Mouse (Mus musculus) thymus, postnatal 25 days (tissue): ENCODE results near the gene Kirrel3.
A peak's percentile ranks its signal among the peaks of the same experiment; 100 is the strongest.

Experiments used
- DNase-seq: peaks from one replicate; pipeline ENCODE4 v3.0.0; 2022

The Kirrel3 gene

DNA sequence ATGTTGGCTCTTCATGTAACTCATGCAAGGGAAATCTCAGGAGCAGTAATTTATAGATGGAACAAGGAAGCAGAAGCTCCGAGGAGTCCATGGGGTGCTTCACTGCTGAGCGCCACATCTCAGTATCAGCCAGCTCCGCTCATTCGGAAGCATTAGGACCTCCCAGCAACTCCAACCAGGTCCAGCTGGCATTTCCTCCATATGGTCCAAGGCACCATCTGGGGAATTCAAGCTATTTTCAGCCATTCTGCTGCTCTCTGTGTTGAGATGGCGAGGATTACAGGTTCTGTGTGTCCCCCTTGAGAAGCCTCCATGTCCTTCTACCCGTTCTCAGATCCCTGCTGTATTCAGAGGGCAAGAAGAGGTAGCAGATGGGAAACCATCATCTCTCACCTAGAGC is 419.5 kb downstream of the Kirrel3 start:
- no peak for DNase-seq

DNA sequence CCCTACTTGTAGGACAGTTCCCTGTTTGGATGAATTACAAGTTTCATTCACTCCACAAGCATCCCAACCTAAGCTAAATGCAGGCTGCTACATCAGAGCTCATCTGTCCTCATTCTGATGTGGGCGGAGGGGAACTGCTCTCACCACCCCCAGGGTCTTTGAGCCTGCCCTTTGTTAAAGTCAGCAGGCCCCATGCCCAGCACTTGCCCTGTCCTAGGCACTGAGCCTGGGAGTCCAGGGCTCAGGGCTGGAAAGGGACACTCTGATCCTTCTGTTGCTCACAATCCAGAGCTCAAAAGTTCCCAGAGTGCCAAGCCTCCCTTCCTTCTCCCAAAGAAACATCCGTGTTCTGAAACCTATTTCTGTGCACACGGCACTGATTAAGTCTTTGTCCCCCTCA is 422.3 kb downstream of the Kirrel3 start:
- no peak for DNase-seq

DNA sequence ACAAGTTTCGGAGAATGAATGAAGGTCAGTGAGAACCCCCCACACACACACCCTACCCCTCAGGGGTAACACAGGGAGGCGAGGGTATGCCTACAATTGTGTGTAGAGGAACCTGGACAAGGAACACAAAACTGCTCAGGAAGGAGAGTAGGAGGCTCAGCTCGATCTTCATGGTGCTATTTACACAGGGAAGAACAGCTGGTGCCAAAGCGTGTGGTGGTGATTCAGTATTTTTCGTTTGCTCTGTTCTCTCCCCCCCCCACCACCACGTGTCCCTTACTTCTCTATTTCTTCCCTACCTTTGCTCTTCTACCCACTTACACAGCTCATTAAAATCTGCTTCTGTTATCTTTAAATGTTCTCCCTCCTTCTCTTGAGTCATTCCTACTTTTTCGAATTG is 426.1 kb downstream of the Kirrel3 start:
- DNase-seq = no peak

DNA sequence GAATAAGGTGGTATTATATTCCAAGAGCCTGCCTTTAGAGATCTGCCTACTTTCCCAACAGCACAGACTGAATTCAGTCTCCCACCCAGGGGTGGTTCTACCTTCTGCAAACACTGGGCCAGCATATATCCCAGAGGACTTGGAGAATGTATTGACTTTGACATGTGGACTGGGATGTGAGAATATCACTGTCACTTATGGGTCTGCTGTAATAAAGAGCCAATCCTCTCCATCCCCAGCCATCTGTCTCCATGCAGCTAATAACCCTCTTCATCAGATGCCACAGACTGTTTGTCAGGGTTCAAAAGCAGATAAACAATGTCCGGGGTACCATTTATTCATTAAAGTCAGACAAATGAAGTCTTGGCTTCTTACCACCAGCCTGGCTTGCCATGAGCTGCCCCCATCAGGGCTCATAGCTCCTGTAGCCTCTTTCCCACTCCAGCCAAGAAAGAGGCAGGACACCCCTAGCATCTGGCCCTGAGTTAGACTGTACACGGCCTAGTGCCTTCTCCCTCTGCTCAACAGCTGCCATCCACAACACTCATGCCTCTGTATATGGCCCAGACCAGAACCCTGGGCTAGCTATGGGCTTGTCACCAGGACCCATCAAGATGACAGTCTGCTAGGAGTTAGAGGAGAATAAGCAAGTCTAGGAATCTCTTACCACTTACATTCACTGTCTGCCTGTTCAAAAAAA is 426.7 kb downstream of the Kirrel3 start:
- DNase-seq = no peak

DNA sequence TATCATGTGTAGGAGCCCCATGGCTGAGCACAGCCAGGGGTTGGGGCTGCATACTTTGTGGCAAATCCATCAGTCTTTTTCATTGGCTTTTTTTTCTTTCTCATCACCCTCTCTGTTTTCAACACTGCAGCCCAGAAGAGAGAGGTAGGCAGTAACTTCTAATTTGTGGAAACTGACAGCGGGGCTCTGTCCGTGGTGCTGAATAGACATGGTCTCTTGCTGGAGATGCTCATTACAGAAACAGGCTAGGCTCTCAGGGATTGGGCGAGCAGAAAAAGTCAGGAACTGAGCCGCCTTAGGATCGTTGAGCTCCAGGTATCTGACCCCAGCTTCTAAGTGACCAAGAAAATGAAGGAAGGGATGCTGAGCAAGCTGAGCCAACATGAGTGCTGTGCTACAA is 427.3 kb downstream of the Kirrel3 start:
- DNase-seq = peak; percentile 5

DNA sequence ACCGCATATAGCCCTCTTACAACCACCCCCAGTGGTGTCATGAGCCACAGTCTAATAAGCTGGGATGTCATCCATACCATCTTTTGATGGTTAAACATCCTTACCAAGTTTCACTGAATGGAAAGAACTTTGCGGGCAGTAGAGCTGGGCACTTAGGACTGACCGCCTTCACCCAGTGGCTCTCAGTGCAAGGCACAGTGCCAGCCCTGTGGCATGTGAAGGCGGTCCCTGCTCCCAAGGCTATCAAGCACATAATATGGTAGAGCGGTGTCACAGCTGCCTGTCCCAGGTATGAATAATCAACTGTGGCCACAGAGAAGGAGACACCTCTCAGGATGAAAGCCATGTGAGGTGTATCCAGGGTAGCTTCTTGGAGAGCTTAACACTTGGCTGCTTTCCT is 433.3 kb downstream of the Kirrel3 start:
- DNase-seq = no peak

DNA sequence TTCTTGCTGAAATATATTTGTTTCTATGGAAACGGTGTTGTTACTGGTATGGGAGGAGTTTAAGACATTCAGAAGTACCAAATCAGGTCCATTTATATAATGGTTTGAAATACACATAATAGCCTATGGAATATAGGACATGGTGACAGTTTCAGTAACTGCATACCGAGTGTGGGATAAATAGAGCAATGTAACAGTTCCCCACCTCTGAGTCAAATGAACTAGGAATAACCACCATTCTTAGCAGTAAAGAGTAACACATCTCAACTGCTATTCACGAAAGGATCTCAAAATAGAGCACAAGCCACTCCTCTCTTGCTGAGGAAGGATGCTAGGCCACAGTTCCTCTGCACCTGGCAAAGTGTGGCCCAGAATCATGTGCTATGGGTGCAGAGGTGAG is 434.4 kb downstream of the Kirrel3 start:
- no peak for DNase-seq

DNA sequence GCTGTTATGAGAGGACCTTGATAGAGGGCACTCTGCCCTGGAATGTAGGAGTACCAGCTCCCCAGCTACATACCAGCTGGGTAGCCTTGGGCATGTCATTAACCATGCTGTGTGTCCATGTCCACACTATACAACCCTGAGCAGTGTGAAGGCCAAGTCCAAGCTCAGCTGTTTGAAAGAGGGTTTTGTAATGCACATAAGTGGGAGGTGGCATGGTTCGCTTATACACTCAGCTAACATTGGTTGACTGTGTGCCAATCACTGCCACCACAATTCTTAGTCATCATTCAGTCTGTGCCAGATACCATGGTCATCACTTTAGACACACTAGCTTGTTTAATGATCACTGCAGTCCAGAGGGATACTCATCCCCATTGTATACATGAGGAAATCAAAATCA is 436.2 kb downstream of the Kirrel3 start:
- DNase-seq = no peak

DNA sequence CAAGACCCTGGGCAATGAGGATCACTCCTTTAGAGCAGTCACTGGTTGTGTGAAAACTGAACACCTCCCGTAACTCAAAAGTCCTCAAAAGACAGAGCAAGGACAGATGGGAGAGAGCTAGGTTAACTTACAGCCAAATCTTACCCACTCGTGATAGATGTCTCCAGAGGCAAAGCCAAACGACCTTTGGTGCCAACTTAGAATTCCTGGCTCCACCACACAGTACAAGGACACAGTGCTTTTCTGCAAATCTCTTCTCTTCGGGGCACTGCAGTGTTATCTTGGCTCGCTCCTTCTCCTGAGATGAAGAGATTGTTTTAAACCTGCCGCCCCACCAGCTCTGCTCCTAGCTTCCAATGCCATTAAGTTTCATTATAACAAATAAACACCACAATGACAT is 437.0 kb downstream of the Kirrel3 start:
- DNase-seq = no peak

DNA sequence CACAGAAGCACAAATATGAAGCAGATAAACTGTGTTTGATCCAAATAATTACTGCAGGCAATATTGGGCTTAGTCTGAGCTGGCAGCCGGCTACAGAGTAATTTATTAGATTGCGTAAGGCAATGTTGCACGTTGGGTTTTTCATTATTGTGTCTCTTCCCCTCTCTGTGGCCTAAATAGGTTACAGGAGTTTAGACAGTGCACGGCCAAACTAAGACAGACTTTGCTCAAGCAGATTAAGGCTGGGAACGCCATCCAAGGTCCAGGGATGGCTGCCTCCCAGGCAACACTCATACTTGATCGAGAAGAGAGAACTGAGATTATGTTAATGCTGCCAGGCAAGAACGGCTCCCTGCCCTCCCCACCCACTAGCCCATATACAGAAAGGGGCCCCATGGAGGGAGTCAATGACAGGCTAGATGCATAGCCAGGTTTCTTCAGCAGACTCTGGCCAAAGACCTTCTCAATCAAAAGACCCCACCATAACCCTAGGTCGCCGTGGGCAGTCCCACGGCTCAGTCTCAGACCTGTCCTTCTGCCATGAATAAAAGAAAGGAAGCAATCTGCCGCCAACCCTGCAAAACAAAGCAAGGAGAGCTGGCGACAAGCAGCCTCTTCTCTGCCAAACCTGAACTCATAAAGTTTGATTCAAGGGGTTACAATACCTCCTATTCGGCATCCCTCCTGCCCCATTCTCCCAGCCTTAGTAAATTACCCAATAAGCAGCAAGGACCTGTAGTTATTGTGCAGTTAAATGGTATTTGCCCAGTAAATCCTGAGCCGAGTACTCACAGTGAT is 437.6 kb downstream of the Kirrel3 start:
- DNase-seq = no peak

DNA sequence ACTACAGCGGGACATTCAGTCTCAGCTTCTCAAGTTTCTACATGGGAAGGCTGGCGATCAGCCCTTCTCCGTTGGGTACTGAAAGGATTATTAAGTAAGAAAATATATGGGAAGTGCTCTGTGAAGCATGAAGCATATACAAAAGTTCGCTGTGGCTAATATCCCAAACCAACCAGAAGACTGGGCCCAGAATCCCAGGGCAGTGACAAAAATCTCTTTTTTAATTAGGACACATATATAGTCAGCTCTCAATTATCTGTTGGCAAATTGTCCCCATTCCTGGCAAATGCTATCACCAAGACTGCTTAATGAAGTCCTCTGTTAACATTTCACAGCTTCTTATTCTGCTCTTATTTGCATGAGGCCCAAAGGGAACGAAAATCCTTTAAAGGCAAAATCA is 439.9 kb downstream of the Kirrel3 start:
- DNase-seq = no peak

DNA sequence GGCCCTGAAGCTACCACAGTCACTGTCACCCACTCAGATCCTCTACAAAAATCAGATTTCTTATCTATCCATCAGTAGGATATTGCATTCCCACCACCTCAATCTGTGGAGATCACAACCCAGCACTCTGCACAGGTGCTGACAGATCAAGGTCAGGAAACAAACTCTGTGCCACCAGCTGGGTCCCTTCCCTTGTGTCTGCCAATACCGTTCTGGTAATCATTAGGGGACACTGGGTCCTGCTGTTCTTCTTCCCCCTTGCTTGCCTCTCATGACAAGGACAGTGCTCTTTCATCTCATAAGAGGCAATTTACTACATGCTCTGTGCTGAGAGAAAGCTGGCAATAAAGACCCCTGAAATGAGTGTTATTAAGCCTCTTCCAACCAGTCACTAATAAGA is 444.7 kb downstream of the Kirrel3 start:
- no peak for DNase-seq

DNA sequence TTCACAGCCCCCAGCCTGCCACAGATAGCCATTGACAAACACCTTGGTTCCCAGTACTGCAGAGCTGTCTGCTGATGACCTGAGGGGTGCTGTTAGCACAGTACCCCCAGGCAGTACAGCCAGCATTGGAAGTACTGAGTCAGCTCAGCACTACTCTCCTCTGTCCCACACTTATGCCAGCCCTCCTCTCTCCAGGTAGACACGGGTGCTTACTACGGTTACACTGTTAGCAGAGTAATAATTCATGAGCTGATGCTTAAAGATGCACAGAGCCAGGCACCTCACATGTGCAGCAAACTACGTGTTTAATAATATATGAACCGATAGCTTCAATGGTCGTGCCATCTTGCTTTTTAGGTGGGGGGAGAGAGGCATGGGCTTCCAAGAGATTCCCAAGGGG is 452.4 kb downstream of the Kirrel3 start:
- DNase-seq = no peak

DNA sequence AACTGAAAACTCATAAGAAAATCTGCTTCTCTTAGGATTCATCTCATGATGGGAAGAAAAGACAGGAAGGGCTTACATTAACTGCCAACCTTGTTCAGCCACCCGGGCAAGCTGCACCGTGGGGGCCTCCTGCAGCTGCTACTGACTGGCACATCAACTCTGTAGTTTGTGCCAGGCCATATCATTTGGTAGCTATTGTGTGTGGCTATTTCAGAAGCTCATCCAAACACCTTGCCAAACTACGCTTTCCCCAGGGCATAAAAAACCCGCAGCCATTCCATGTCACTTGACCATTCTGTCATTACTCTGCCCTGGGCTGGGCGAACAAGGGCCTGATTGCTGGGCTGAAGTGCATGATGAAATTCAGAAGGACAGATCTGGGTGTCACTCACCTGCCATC is 453.9 kb downstream of the Kirrel3 start:
- no peak for DNase-seq

DNA sequence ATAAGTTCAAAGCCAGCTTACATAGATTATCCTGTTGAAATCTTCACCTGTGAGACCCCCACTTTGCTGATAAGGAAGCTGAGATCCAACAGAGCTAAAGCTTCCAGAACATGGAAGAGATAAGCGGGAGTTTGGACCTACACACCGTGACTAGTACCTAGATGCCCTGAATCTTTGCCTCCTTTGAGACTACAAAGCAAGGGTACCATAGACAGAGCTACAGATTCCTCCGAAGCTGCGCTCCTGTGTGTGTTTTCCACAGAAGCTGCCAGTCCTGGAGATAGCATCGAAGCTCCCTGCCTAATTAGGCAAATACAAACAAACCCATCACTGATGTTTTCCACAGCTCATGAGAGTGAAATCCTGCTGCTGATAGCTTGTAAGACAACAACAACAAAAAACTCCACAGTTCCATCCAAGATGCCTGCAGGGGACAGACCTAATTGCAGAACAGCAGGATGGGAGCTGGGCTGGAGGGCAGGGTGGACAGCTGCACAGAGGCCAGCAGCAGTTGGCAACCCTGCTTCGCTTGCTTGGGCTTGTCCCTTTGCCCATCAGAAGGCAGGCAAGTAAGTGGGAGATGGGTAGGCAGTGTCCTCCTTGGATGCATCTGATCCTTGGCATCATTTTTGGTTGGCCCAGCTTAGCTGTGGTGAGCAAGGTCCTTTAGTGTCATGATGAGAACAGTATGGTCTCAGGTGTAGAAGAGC is 456.6 kb downstream of the Kirrel3 start:
- no peak for DNase-seq

DNA sequence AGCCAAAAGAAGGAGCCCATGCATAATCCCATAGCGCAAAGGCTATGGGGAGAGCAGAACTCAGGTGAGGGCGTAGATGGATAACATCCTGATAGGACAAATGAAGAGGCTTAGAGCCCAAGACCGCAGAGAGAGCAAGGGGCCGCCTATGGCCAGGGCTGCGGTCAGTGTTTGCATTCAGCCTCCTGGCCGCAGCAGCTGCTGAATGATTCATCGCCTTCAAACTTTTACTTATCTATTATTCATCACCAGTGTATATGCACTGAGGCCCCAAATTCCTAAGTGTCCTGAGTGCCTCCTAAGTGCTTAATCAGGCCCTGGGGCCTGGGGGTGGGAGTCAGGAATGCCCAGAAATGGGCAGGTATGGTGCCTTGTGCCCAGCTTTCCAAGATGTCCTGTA is 457.3 kb downstream of the Kirrel3 start:
- no peak for DNase-seq

DNA sequence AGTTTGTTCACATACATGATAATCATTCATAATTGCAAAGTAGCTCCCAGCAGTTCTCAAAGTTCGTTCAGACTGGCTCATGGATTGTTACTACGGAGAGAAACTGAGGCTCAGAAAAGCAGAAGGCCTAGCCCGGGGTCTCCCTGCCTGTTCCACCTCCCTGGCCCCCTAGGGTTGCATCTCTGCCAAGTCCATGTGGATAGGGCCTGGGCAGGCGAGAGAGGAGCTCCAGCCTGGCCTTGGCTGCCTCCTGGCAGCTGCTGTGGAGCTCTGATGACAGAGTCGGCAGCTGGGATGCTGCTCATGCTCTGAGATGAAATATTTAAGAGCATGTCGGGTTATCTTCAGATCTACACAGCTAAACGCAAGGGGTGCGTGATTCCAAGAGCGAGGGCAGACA is 459.6 kb downstream of the Kirrel3 start:
- no peak for DNase-seq

DNA sequence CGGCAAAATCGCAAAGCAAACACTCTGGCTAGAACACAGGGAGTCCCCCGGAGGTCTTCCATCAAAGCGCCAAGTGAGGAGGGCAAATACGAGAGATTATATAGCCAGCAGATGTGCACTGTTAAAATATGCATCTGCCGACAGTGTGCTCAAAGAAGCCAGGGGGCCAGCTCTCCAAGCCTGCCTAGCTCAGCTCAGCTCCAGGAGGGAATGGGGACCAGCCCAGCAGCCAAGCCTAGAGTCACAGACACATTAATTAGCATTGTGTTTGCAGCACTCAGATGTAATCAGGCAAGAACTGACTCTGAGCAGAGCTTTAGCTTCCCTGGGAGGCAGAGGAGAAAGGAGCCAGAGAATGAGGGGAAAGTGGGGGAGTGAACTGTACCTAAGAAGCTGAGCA is 461.6 kb downstream of the Kirrel3 start:
- no peak for DNase-seq

DNA sequence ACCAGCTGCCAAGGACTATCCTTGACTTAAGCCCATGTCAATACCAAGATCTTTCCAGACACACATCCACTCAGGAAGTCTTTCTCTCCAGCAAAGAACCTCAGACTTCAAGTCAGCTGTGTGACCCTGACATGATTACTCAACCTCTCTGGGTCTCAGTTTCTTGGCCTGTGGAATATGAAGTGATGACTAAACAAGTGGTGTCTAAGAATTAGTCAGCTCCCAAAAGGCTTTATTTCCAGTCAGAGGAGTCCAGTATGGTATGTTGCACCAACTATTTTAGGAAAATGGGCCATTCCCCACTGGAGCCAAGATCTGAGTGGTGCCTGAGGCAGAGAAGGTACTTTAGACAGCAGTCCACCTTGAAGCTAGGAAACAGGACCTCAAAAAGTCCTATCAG is 462.0 kb downstream of the Kirrel3 start:
- DNase-seq = no peak

DNA sequence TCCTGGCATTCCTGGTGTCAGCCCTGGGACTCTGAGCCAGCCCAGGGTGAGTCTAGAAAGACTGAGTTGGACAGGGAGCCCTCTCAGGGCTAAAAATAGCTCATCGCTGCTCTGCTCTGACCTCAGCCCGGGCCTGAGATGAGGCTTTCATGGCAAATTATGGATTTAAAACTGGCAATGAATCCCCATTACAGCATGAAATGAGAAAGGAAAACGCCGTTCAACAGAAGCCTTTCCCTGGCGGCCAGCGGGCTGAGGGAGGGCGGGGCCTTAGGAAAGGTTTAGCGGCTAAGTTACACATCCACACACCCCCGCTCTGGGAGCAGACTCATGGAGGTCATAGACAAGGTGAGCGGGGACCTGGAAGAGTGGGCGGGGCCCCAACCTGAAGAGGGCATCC is 467.7 kb downstream of the Kirrel3 start:
- DNase-seq = no peak

DNA sequence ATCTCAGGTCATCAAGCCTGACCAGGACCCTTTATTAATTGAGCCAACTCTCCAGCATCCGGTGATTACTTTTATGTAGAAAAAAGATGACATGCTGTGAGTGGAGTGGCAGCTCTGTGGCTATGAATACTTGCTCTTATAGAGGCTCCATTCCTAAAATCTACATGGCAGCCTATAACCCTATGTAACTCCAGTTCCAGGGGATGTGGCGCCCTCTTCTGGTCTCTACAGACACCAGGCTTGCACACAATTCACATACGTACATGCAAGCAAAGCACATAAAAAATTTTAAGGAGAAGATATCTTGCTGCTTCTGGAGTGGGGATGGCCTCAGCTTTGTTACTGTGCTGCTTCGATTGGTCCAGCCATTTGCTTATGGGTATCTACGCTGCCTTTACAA is 468.5 kb downstream of the Kirrel3 start:
- peak; percentile 2 for DNase-seq

DNA sequence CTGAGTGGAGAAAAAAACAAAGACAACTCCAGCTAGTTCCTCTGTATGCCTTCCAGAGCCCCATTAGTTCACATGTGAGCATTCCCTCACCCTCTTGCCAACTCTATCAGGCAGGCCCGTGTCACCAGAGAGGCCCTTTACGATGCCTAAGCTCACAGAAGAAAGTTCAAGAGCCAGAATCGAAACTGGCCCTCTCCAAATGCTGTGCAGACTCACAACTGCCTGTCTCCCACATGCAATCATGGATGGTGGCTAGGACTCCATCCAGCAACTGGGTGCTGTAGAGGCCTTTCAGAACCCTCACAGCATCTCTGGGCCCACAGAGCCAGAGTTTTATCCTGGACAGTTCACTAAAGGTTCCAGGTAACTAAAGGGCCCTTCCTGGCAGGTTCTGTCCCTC is 470.8 kb downstream of the Kirrel3 start:
- no peak for DNase-seq

DNA sequence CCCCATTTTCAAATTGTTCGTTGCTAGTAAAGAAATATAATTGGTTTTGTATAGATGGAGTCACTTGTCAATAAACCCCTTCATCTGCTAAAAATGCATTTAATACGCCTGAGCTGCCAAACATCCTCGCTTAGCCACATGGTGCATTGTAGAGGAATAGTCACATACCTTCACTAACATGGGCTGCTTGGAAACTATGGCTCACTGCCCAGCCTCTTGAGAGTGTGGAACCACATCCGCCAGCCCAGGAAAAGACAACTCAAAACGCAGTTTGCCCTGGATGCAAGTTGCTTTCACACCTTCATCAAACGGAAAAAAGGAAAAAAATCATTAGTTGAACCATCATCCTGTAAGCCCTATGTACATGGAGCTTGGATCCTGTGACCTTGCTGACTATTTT is 472.0 kb downstream of the Kirrel3 start:
- DNase-seq = no peak

DNA sequence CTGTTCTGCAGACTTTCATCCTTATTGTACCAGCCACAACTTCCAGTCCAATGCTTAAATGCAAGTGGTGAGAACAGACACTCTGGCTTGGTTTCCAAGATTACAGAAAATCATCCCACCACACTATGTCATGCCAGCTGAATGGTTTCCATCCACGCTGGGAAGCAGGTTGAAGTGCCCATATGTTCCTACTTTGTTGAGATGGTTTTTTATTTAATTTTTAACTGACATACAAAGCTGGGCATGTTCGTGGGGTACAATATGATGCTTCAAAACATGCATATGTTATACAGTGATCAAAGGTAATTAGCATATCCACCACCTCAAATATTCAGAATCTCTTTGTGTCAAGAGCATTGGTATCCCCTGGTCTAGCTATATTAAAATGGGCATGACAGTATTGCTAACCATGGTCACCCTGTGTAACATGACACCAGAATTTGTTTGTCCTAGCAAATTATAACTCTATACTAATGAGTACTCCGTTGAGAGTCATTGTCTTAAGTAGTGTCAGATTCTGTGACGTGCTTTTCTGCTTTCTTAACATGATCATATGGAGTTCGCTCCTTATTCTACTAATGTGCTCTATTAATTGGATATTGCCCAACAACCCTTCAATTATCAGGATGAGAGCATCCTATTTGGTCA is 472.6 kb downstream of the Kirrel3 start:
- no peak for DNase-seq
